Mouse (Mus musculus): Measurements from ENCODE around the gene Thbs2.
A peak's percentile ranks its signal among the peaks of the same experiment; 100 is the strongest.

Thbs2 gene

DNA sequence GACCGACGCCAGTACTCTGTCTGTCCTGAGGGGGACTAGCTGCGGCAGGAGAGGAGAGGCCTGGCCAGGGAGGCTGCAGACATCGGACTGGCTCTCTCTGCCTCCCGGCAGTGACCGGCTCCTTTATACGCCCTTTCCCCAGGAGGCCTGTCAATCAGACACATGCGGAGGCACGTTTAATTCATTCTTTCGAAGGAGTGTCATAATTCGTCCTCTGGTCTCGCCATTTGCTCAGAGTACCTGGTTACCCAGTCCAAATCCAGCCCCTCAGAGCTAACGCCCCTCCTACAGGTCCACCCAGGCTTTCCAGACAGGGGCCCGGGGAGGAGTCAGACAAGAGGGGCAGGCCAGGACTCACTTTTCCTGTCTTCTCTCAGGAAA, at the start of gene Thbs2:
Gene Thbs2, minus strand, starts transcription at position 242 of the 381 bp plus-strand sequence.
- DNase-seq: peak in 1 of 2 experiments; percentile 16

DNA sequence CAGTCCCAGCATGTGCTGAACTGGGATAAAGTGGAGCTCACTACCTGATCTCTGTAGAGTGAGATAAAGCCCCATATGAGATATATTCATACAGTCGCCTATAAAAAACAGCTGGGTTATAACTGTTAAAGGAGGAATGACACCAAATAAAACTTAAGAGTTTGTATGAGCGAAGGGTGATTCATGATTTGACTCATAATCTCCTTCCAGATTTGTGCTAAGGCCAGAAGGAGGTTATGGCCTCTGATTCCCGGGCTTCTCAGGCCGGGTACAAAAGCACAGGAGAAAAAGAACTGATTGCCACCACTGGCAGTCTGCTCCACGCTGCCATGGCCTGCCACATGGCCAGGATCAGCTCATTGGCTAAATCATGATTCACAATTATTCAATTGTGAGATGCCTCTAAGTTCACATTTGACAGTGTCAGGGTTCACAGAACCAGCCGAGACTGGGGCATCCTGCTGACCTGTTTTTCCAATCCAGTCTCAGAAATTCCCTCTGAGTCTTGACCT, 41.5 kb upstream of the Thbs2 start:
- no peak for DNase-seq

DNA sequence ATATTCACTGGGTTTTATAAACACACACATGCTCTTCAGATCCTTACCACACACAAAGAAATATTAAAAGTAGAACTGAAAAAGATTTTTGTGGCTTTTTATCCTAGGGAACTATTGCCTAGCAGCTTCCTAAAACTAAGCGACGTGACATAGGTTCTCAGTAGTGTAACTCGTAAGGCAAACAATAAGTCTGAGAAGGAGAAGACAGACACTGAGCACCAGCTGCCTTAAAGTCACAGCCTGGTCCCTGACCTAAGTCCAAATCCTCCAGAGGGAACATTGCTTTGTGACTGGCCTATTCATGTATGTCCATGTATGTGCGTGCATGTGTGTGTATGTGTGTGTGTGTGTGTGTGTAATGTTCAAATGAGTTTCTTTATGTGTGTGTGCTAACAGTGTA, 40.3 kb upstream of the Thbs2 start:
- DNase-seq: no peak

DNA sequence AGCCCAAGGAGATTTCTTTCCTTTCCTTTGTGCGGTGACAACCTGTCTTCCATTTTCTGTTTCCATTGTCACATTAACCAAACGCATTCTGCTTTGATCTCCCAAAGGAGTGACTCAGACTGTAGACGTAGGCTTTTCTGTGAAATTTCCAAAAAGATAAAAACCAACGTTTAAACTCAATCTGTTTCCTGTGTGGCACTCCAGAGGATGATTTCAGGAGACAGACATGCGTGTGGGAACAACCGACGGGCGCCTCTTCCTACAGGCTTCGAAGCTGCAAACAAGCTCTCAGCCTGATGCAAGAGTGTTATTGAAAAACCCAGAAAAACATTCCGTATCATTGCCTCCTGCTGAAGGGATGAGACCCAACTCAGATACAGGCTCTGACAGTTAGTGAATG, 39.9 kb upstream of the Thbs2 start:
- no peak for DNase-seq

DNA sequence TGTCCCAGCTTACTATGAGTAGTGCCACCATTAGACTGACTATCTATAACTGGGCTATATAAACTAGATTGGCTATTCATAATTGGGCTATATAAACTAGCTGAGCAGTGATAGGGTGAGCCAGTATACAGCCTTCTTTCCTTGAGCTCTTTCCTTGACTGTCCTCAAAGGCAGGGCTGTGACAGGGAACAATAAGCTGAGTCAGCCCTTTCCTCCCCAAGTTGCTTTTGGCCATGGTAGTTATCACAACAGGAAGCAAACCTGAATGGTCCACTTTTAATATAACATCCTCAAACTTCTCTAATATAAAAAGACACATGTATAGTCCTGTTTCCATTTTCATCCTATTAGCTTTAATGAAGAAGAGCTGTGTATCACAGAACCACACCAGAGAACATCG, 39.0 kb upstream of the Thbs2 start:
- no peak for DNase-seq

DNA sequence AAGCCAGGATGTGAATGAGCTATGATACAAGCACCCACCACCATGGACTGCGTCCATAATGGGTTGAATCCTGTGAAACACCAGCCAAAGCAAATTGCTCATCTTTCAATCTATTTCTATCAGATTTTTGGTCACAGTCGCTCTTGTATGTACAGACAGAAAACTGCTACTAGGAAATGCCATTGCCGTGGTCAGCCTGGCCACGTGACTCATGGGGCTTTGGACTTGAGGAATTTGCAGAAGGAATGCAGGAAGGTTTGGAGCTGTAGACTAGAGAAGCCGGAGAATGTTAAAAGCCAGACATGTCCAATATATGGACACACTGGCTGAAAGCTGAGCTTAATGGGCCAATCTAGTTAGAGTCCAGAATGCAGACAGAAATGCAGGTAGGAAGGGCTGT, 36.6 kb upstream of the Thbs2 start:
- DNase-seq: no peak

DNA sequence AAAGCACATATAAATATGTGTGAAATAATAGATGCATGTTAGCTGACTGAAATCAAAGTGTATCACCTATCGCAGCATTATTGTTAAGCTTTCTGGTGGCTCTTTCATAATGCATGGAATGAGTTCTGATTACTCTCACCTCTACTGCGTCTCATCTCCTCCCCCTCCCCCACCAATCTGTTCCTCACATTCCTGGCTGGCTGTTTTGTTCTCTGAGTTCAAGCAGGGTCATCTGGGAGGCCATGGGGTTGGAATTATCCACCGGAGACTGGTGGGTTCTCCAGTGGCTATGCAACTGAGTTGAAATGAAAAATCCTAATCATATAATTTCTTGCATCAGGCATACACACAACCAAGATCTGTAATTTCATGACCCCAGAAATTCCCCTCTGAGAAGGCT, 33.4 kb upstream of the Thbs2 start:
- no peak for DNase-seq

DNA sequence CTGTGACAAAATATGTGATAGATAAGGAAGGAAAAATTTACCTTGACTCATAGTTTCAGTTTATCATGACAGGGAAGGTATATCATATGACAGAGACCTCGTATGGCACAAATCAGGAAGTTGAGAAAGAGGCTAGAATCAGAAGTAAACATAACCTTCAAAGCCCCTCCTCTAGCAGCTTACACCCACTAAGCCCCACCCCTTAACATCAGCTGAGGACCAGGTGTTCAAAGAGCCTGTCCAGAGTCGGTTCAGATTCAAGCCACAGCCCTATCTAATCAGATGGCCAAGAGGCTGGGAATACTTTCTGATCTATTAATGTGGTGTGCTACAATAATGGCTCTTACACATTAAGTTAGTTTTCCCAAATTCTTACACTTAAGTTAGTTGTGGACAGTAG, 30.8 kb upstream of the Thbs2 start:
- DNase-seq: no peak

DNA sequence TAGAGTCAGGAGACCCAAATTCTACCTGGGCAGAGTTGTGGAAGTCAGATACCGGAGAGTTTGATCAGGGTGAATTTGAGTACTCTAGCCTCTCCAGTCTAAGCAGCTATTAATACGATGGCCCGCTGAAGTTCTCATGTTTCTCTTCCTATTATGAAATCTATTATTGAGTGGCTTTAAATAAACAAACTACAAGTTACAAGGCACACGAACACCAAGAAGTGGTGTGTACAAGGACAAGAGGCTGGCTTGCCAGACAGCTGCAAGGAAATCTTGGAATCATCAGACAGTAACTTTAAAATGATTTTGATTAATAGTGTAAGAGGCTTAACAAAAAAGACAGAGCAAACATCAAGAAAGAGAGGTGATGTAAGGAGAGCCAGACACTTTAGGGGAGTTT, 27.3 kb upstream of the Thbs2 start:
- no peak for DNase-seq

DNA sequence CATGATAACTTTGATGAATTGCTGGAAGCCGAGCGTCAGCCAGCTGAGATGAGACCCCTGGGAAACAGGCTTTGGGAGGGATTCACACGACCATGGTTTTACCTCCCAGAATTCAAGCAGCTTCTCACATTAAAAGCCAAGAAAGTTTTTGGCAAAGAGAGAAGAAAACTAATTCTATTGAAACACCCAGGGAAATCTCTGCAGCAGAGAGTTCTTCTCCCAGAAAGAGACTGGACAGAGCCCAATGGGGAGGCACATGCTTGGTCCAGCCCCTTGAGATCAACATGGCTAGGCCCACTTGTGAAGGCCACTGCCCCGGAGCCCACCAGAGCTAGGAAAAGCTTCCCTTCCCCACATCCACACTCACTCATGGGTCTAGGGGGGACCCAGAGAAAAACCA, 26.9 kb upstream of the Thbs2 start:
- no peak for DNase-seq

DNA sequence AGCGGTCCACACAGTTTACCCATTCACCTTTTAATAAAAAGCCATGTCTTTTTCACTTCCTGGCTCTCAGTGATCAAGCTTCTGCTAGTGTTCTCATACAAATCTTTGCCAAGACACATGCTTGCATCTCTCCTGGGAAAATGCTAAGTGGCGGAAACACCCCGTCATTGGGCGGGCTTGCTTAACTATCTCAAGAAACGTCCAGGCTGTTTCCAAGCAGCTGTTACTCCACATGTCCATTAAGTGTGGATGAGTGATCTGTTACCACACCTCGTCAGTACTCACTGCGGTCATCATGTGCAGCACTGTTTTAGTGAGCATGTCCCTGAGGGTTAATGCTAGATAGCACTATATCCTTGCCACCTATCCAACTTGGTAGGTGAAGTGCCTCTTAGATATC, 26.2 kb upstream of the Thbs2 start:
- DNase-seq: no peak

DNA sequence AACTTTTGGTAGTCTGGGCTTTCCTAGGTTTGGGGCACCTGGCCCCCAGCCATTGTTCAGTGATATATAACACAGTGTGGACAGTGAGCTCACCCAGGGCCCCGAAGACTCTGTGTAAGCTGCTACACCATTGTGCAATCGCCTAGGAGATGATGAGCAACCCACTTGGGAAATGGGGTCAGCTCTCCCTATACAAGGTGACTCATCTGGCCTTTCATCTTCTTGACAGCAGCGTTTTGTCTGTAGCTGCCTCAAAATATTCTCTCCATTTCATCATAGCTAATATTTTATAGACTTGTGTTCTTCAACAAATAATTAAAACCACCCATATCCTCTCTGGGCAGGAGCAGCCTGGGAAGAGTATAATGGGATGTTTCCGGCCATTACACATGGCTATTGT, 24.8 kb upstream of the Thbs2 start:
- no peak for DNase-seq

DNA sequence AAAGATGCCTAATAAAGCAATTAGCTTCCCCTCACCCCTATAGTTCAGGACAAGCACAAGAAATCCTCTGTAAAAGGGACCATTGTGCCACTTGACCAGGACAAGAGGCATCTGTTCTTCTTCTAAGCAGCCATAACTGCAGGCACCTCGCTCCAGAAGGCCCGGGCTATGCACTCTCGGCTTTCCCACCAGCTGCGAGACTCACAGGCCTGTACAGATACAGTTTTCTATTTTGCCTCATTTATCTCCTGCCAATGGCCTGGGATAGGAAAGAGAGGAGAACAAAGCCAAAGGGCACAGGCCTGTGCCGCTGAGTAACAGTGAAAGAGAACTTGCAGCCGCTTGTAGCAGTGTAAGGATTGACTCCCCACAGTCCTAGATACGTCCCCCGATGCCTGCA, 20.7 kb upstream of the Thbs2 start:
- no peak for DNase-seq

DNA sequence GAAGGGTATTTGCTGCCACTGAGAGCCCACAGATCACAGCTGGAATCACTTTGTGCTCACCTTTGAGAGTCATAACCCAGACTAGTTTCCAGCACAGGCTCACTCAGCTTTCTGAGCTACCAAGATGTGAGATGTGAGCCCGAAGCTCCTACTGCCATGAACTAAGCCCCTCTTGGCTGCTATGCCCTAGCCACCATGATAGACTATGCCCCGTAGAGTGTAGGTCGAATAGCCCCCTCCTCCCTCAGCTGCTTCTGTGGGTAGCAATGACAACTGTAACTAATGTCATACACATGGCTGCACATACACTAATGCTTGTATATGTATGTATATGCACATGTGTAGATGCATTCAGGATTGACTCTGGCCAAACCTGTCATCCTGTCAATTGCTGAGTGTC, 20.3 kb upstream of the Thbs2 start:
- no peak for DNase-seq

DNA sequence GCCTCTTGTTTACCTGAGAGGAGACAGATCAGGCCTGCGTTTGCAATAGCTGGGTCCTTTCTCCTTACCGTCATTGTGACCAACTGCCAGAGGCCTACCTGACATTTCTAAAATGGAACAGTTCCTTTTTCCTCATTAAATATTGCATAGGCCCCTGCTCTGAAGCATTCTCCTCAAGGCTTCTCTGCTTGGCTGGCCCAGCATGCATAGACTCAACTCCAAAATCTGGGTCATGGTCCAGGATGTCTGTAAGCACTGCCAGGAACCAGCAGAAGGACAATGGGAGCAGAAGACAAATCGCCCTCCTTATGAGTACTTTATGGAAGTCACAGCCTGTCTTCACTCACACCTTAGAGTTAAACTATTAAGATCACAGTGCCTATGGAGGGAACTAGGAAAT, 17.7 kb upstream of the Thbs2 start:
- no peak for DNase-seq

DNA sequence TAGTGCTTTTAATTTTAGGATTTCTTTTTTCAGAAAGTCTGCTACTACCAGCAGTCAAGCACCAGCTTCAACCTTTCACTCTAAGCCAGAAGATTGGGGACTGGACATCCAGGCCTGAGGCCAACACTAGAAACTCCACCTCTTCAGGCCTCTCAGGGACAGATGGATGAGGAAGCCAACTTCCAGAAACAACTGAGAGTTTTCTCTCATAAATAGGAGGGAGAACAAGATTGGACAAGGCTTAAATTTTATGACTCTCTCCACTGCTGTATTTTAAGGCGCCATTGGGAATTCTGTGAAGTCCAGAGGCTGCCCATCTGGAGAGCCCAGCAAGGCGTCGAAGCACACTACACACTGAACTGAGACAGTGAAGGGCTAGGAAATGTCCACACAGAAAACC, 17.0 kb upstream of the Thbs2 start:
- no peak for DNase-seq

DNA sequence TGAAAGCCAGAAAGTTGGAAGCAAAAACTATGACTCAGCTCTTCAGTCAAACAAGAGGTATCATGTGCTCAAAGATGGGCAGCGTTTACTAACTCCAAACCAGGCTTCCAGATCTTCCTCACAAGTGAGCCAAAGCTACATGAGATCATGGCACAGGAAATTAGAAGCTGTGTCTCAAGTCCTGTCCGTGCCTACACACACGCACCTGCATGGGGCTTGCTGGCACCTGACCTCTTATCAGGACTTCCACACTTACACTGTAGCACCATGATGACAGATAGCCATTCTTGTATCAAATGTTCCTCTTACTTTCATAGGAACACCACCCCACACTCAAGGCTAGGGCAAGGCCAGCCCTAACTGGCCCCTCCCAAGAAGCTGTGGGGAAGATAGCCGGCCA, 12.0 kb upstream of the Thbs2 start:
- DNase-seq: no peak

DNA sequence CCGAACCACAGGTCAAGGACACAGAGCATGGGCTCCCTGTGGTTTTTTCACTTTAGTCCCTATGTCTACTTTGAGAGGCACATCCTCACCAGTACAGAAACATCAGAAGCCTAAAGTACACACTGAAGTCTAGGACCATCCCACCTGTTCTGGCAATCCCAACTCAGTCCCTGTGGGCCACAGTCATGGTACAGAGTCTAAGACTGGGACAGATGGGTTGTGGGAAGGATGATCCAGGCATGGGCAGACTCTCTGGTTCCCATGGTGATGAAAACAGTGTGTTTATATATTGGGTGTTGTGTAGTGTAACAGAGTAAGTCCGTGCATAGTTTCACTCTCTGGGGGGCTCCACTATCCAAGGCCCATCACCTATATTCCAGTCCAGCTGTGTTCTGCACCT, 11.4 kb upstream of the Thbs2 start:
- DNase-seq: no peak

DNA sequence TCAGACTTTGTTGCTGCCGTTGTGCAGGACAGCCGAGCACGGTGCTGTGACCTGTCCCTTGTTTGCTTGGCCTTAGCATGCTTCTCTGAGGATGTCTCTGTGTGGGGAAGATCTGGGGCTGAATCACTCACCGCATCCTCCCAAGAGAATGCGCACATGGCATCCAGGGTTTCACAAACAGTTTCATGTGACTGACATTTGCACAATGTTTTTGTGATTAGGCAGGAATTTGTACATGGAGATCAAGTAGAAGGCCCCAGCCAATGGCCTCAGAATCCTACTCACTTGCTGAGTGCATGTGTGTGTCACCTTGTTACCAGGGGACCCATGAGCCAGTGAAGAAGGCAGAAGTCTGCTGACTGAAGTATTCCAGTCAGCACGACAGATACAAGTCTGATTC, 9.7 kb upstream of the Thbs2 start:
- no peak for DNase-seq

DNA sequence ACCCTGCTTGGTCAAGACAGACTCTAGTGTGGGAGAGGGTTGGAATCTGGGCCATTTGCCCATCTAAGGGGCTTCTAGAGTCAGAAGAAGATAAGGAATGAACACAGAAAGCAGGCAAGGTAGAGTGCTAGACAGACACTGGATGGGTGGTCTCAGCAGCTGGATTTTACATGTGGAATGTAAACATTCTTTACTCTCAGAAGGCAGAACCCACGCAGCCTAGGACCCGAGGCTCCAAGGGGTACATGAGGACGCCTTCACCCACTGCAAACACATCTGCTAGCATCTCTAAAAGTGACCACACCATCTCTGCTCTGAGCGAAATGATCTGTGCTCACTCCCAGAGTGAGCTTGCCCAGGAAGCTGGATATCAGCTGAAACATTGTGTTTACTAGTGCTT, 9.2 kb upstream of the Thbs2 start:
- DNase-seq: no peak

DNA sequence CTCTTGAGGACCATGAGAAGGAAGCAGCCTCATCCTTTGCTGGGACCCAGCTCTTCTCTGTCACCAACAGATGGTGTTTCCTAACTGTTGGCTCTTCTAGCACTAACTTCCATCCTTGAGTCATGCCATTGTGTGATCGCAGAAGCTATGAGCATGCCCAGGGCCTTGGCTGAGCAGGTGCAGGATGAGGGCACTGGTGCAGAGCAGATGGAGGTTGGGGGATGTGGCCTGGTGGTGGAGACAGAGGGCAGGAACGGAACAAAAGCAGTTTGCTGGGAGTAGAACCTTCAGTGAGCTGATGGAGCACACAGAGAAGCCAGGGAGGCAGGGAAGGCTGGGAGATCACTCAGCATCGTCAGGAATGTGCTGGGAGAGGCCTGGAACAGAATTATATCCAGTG, 8.7 kb upstream of the Thbs2 start:
- peak; percentile 38 to 40 for DNase-seq

DNA sequence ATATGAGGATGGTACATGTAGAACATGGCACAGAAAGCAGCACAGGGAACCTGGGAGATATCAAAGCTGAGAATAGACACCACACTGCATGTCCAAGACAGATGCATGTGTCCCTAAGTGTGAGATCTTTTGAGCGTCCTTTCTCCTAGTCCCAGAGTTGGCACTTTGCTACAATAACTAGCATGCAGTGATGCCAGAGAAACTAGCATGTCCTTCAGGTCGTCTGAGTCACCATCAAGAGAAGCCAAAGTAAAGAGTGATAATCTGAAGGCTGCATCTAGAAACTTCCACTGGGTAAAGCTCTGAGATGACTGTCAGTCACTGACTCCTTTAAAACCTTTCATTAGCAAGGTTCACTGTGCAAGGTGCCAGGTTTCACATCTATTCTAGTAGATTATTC, 7.9 kb upstream of the Thbs2 start:
- no peak for DNase-seq

DNA sequence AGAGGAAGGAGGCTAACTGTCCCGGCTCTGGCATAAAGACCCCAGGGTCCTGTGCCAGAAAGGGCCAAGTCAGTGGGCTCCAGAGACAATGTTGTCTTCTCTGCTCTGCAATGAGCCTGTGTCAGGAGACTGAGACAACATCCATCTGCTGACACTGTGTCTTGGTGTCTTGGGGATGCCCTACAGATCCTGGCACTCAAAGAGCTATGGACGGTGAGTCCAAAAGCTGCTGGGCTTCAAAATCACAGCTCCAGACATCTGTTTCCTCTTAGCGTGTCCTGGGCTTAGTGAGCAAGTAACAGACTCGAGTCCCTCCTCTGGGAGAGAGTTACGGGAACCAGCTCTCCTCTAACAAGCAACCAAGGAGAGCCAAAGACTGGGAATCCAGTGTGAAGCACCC, 6.2 kb upstream of the Thbs2 start:
- DNase-seq: no peak

DNA sequence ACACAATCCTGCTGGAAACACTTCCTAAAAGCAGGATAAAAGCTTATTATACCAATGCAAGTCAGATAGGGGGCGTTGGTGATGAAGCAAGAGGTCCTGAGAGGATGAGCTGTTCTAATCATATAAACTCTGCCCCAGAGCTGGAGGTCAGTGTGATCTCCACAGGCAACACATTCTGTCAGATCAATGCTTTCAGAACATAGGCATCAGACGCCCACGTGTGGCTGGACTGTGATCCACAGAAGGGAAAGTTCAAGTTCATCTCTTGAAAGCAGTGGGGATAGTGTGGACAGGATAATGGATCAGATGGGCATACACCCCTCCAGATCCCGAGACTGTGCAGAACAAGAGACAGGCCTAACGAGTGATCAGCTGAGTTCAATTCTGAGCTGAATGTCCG, 4.2 kb upstream of the Thbs2 start:
- DNase-seq: no peak

DNA sequence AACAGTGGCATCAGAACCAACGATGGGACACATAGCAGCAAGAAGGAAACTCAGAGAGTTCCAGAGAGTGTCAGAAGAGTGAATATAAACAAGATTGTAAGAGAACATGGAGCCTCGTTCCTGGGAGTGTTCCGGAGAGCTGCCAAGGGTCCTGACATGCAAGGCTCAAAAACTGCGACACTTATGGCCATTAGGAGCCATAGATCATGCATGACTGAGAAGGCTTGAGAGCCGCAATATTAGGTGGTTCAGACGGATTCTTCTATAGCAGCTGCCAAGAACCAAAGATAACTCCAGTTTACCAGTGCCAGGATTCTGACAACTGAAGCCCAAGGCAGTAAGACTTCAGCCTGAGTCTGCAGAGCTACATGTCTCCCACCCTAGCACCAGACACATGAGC, 3.1 kb upstream of the Thbs2 start:
- no peak for DNase-seq

DNA sequence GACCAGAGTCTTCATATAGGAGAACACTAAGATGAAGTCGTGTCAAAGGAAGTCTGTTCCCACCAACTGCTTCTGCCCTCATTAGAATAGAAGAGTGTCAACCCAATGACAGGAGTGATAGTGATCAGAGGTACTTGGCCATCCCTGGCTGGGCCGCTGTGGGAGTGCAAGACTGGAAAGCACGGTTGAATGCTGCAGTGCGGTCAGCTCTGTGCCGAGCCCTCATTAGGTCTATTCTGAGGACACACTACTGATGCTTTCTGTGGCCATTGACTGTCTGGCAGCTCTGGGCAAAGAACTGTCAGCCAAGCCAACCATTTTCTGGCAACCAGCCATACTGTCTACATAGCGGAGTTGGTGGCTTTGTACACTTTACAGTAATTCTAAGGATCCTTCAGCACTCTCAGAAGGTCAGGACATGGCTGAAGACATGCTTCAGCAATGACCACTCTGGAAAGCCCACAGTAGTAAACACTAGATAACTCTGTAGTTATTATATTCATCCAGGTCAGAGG, 2.3 kb upstream of the Thbs2 start:
- DNase-seq: no peak

All from thymus, adult 18-20 months (tissue).